Mouse (Mus musculus): ENCODE data around the gene Mylpf. TPM values are rescaled to one million over a fixed set of nuclear protein-coding genes. Genes with fewer than 3 reads are reported as not detected.
"Not testable (repeated sequence)": the region's sequence is repeated elsewhere in the genome, so short reads cannot be mapped to it uniquely, and the experiment has no call there.

The Mylpf gene
- total RNA-seq (2022), result over 10,000 TPM; 27,006 to 32,685 (median 27,393) TPM

GRCm38 (mm10) chr7:127208553-127209438 is at the start of gene Mylpf:
Mylpf (plus strand) TSS chr7:127208890.
- DNase-seq (ENCODE audit: low spot score in 2 of 2), result peak; percentile 91 to 92

GRCm38 (mm10) chr7:127162546-127162945 is 46.1 kb upstream of the Mylpf start:
- DNase-seq (ENCODE audit: low spot score in 2 of 2), result no peak

- DNase-seq (ENCODE audit: low spot score in 2 of 2), result no peak
These were observed 44.7 kb upstream of the Mylpf start for GRCm38 (mm10) chr7:127164002-127164401.

- no peak for DNase-seq (ENCODE audit: low spot score in 2 of 2)
These were observed 42.8 kb upstream of the Mylpf start for GRCm38 (mm10) chr7:127165607-127166493.

- no peak for DNase-seq (ENCODE audit: low spot score in 2 of 2)
These were observed 42.2 kb upstream of the Mylpf start for GRCm38 (mm10) chr7:127166501-127166900.

GRCm38 (mm10) chr7:127176937-127177336 is 31.8 kb upstream of the Mylpf start:
- no peak for DNase-seq (ENCODE audit: low spot score in 2 of 2)

GRCm38 (mm10) chr7:127180783-127181182 is 27.9 kb upstream of the Mylpf start:
- no peak for DNase-seq (ENCODE audit: low spot score in 2 of 2)

- DNase-seq (ENCODE audit: low spot score in 2 of 2), result not testable (repeated sequence)
These were observed 27.0 kb upstream of the Mylpf start for GRCm38 (mm10) chr7:127181724-127182123.

GRCm38 (mm10) chr7:127183345-127183744 is 25.3 kb upstream of the Mylpf start:
- DNase-seq (ENCODE audit: low spot score in 2 of 2), result no peak

GRCm38 (mm10) chr7:127183828-127184227 is 24.9 kb upstream of the Mylpf start:
- no peak for DNase-seq (ENCODE audit: low spot score in 2 of 2)

GRCm38 (mm10) chr7:127184720-127185119 is 24.0 kb upstream of the Mylpf start:
- DNase-seq (ENCODE audit: low spot score in 2 of 2), result no peak

GRCm38 (mm10) chr7:127185601-127186000 is 23.1 kb upstream of the Mylpf start:
- DNase-seq (ENCODE audit: low spot score in 2 of 2), result no peak

- DNase-seq (ENCODE audit: low spot score in 2 of 2), result no peak
These were observed 21.3 kb upstream of the Mylpf start for GRCm38 (mm10) chr7:127187351-127187750.

- no peak for DNase-seq (ENCODE audit: low spot score in 2 of 2)
These were observed 20.1 kb upstream of the Mylpf start for GRCm38 (mm10) chr7:127188305-127189276.

GRCm38 (mm10) chr7:127190672-127191071 is 18.0 kb upstream of the Mylpf start:
- no peak for DNase-seq (ENCODE audit: low spot score in 2 of 2)

- DNase-seq (ENCODE audit: low spot score in 2 of 2), result no peak
These were observed 15.7 kb upstream of the Mylpf start for GRCm38 (mm10) chr7:127192989-127193388.

GRCm38 (mm10) chr7:127194011-127194632 is 14.6 kb upstream of the Mylpf start:
- no peak for DNase-seq (ENCODE audit: low spot score in 2 of 2)

GRCm38 (mm10) chr7:127194633-127195029 is 14.1 kb upstream of the Mylpf start:
- no peak for DNase-seq (ENCODE audit: low spot score in 2 of 2)

GRCm38 (mm10) chr7:127195544-127196295 is 13.0 kb upstream of the Mylpf start, which contains the start of gene Cd2bp2:
Cd2bp2 (minus strand) TSS chr7:127196050.
- peak; percentile 89 to 94 for DNase-seq (ENCODE audit: low spot score in 2 of 2)

GRCm38 (mm10) chr7:127196484-127196883 is 12.2 kb upstream of the Mylpf start:
- no peak for DNase-seq (ENCODE audit: low spot score in 2 of 2)

Data from gastrocnemius, adult 8-10 months (tissue).